Mouse (Mus musculus): ENCODE results near the gene Banf2. TPM values are rescaled to one million over a fixed set of nuclear protein-coding genes. Genes with fewer than 3 reads are reported as not detected.
A peak's percentile ranks its signal among the peaks of the same experiment; 100 is the strongest.

Gene Banf2
- polyA plus RNA-seq, 1 experiment from 2014 or later: not detected

DNA sequence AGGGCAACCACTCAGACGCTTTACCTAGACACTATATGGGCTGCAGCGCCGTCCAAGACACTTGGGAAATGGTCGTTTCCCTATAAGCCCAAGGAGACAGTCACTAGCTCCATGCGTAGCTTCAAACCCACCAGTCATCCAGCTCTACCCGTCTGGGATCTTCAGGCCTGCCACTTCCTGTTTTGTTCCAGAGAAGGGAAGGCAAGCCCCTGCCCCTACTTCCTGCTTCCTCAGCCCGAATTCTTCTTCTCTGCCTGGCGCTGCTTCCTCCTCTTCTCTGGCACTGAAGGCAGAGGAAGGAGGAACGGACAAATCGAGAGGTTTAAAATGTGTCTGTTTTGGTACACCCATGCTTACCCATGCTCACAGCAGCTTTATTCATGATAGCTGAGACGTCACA is 14.1 kb downstream of the Banf2 start:
- Histone ChIP-seq H3K9me3 (replicated peaks; ENCODE audit: control insufficient read depth, low read length) (no peaks in the 10 kb centered on the region), H3K4me3 (ENCODE audit: low read depth, low read length) (no peak overlapping the region), H3K27me3 (ENCODE audit: control insufficient read depth, insufficient read depth, low read depth, low read length) (no peaks in the 10 kb centered on the region), H3K4me2 (ENCODE audit: low read depth, low read length) (no peak overlapping the region), H3K4me1 (ENCODE audit: control insufficient read depth, low read depth, low read length) (no peaks in the 10 kb centered on the region), H3K36me3 (ENCODE audit: control insufficient read depth, insufficient read depth) (no peaks in the 10 kb centered on the region), H3K27ac (ENCODE audit: low read length) (no peak overlapping the region), H3K9ac (ENCODE audit: low read depth, low read length) (no peak overlapping the region)
- ATAC-seq (ENCODE audit: low read depth): peak; percentile 39; the same call in 1 of the 2 replicates
- WGBS (ENCODE audit: insufficient replicate concordance): 22% methylated on average over 11 of the region's 11 CpGs

DNA sequence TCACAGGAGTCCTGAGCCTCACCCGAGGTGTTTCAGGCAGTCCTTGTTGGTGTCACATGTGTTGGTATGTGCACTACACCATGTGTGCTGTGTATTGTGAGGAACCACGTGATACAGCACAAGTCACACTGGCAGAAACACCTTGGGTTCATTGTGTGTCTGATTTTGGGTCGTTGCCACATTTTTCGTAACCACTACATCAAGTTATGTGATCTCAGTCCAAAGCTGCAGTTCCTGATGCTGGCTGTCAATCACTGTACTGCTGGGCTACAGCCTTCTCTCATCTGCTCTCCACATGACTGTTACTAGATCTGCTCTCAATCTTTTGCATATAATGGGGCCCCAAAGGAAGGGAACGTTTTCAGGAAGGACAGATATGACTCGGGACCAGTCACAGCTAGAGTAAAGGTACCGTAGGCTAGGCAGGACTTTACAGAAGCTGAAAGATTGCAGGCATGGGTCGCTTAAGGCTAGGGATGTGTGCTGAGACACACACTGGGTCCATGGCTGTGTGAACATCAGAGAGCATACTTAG is 17.4 kb downstream of the Banf2 start:
- ATAC-seq (ENCODE audit: low read depth): no peak
- Histone ChIP-seq H3K36me3 (ENCODE audit: control insufficient read depth, insufficient read depth) (no peaks in the 10 kb centered on the region), H3K27ac (ENCODE audit: low read length) (no peak overlapping the region), H3K4me2 (ENCODE audit: low read depth, low read length) (no peak overlapping the region), H3K27me3 (ENCODE audit: control insufficient read depth, insufficient read depth, low read depth, low read length) (no peaks in the 10 kb centered on the region), H3K4me1 (ENCODE audit: control insufficient read depth, low read depth, low read length) (no peaks in the 10 kb centered on the region), H3K4me3 (ENCODE audit: low read depth, low read length) (no peak overlapping the region), H3K9ac (ENCODE audit: low read depth, low read length) (no peak overlapping the region), H3K9me3 (replicated peaks; ENCODE audit: control insufficient read depth, low read length) (no peaks in the 10 kb centered on the region)
- 36% methylated on average over 8 of the region's 8 CpGs for WGBS (ENCODE audit: insufficient replicate concordance)

DNA sequence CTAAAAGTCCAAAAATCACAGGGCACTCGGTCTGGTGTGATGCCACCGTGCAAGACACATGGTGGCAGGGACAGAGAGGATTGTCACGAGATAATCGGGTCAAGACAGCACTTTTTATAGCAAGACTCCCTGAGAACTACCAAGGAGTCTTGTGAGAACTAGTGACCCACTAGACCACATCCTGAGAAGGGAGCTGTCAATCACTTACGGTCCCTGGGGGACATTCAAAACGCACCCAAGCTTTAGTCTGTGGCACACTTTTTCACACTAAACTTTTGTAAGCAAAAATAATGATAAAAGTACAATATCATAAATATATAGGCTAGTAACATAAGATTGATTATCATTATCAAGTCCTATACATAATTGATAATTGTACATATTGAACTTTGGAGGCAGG is 18.0 kb downstream of the Banf2 start:
- H3K4me1 ChIP-seq (ENCODE audit: control insufficient read depth, low read depth, low read length): no peaks in the 10 kb centered on the region
- no peaks in the 10 kb centered on the region for H3K36me3 ChIP-seq (ENCODE audit: control insufficient read depth, insufficient read depth)
- H3K4me3 ChIP-seq (ENCODE audit: low read depth, low read length): no peak overlapping the region
- 56% methylated on average over 6 of the region's 6 CpGs for WGBS (ENCODE audit: insufficient replicate concordance)
- H3K4me2 ChIP-seq (ENCODE audit: low read depth, low read length): no peak overlapping the region
- no peak overlapping the region for H3K9ac ChIP-seq (ENCODE audit: low read depth, low read length)
- ATAC-seq (ENCODE audit: low read depth): no peak
- no peaks in the 10 kb centered on the region for H3K9me3 ChIP-seq (replicated peaks; ENCODE audit: control insufficient read depth, low read length)
- H3K27ac ChIP-seq (ENCODE audit: low read length): no peak overlapping the region
- no peaks in the 10 kb centered on the region for H3K27me3 ChIP-seq (ENCODE audit: control insufficient read depth, insufficient read depth, low read depth, low read length)

DNA sequence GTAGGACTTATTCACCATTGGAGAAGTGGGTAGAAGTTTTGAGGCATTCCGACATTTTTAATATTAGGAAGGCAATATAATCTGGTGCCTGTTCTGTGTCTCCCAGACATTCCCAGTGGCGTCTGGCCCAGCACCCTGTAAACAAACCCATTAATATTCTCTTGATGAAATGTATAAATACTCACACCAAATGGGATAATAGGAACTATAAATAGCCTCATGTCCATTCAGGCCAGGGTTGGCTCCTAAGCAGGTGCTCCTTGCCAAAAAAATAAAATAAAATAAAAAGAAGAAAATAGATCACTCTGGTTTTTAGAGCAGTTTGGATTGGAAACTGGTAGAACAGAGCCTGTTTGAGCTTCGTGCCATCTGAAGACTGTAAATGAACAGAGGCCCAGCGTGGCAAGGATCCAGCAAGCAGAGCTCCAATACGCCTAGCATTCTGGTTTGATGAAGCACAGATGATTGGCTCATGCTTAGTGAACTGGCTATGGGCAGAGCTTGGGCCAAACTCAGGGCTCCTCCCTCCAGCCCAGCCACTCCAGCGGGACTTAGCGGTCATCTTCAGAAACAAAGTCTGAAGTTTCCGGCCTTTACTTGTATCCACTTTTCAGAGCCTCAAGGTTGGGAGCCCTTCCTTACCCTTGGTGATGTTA is 19.7 kb downstream of the Banf2 start:
- no peaks in the 10 kb centered on the region for H3K27me3 ChIP-seq (ENCODE audit: control insufficient read depth, insufficient read depth, low read depth, low read length)
- H3K9ac ChIP-seq (ENCODE audit: low read depth, low read length): no peak overlapping the region
- H3K4me1 ChIP-seq (ENCODE audit: control insufficient read depth, low read depth, low read length): no peaks in the 10 kb centered on the region
- no peak overlapping the region for H3K27ac ChIP-seq (ENCODE audit: low read length)
- WGBS (ENCODE audit: insufficient replicate concordance): 73% methylated on average over 8 of the region's 8 CpGs
- H3K9me3 ChIP-seq (replicated peaks; ENCODE audit: control insufficient read depth, low read length): no peaks in the 10 kb centered on the region
- H3K4me2 ChIP-seq (ENCODE audit: low read depth, low read length): no peak overlapping the region
- no peaks in the 10 kb centered on the region for H3K36me3 ChIP-seq (ENCODE audit: control insufficient read depth, insufficient read depth)
- no peak for ATAC-seq (ENCODE audit: low read depth)
- H3K4me3 ChIP-seq (ENCODE audit: low read depth, low read length): no peak overlapping the region

GRCm38 (mm10) chr2:144057735-144058134 is 24.9 kb downstream of the Banf2 start:
- H3K27me3 ChIP-seq (ENCODE audit: control insufficient read depth, insufficient read depth, low read depth, low read length): no peaks in the 10 kb centered on the region
- no peak for ATAC-seq (ENCODE audit: low read depth)
- 70% methylated on average over 2 of the region's 2 CpGs for WGBS (ENCODE audit: insufficient replicate concordance)

GRCm38 (mm10) chr2:144061701-144062100 is 28.8 kb downstream of the Banf2 start:
- no peak overlapping the region for H3K4me2 ChIP-seq (ENCODE audit: low read depth, low read length)
- H3K9me3 ChIP-seq (replicated peaks; ENCODE audit: control insufficient read depth, low read length): no peaks in the 10 kb centered on the region
- H3K27me3 ChIP-seq (ENCODE audit: control insufficient read depth, insufficient read depth, low read depth, low read length): no peaks in the 10 kb centered on the region
- no peak overlapping the region for H3K9ac ChIP-seq (ENCODE audit: low read depth, low read length)
- no peaks in the 10 kb centered on the region for H3K4me1 ChIP-seq (ENCODE audit: control insufficient read depth, low read depth, low read length)
- no peak overlapping the region for H3K27ac ChIP-seq (ENCODE audit: low read length)
- no peaks in the 10 kb centered on the region for H3K36me3 ChIP-seq (ENCODE audit: control insufficient read depth, insufficient read depth)
- no peak overlapping the region for H3K4me3 ChIP-seq (ENCODE audit: low read depth, low read length)
- no peak for ATAC-seq (ENCODE audit: low read depth)
- 50% methylated on average over 6 of the region's 6 CpGs for WGBS (ENCODE audit: insufficient replicate concordance)

More at GRCm38 (mm10) chr2:144057735-144058134, 24.9 kb downstream of the Banf2 start:
- Histone ChIP-seq H3K36me3 (ENCODE audit: control insufficient read depth, insufficient read depth) (no peaks in the 10 kb centered on the region), H3K4me2 (ENCODE audit: low read depth, low read length) (no peak overlapping the region), H3K27ac (ENCODE audit: low read length) (no peak overlapping the region), H3K4me3 (ENCODE audit: low read depth, low read length) (no peak overlapping the region), H3K9ac (ENCODE audit: low read depth, low read length) (no peak overlapping the region), H3K4me1 (ENCODE audit: control insufficient read depth, low read depth, low read length) (no peaks in the 10 kb centered on the region), H3K9me3 (replicated peaks; ENCODE audit: control insufficient read depth, low read length) (no peaks in the 10 kb centered on the region)

DNA sequence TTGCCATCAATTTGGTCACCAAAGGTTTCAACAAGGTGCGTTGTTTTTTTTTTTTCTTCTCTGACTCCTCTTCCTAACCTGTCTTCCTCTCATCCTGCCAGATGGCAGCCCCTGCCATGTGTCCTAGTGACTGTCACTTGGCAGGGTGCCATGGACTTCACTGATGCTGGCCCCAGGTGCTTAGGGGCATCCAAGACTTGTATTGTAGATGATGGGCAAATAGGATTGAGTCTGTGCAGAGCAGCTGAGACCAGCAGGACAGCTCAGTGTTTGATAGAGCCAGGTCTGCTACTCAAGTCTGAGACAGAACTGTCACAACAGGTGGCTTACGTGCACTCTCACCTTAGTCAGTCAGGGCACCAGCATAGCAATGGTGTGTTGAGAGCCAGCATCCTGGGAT is 32.6 kb downstream of the Banf2 start:
- no peak overlapping the region for H3K4me3 ChIP-seq (ENCODE audit: low read depth, low read length)
- no peak overlapping the region for H3K9ac ChIP-seq (ENCODE audit: low read depth, low read length)
- no peaks in the 10 kb centered on the region for H3K9me3 ChIP-seq (replicated peaks; ENCODE audit: control insufficient read depth, low read length)
- H3K27me3 ChIP-seq (ENCODE audit: control insufficient read depth, insufficient read depth, low read depth, low read length): no peaks in the 10 kb centered on the region
- ATAC-seq (ENCODE audit: low read depth): no peak
- H3K27ac ChIP-seq (ENCODE audit: low read length): no peak overlapping the region
- H3K4me1 ChIP-seq (ENCODE audit: control insufficient read depth, low read depth, low read length): no peaks in the 10 kb centered on the region
- WGBS (ENCODE audit: insufficient replicate concordance): 79% methylated on average over 2 of the region's 2 CpGs
- H3K4me2 ChIP-seq (ENCODE audit: low read depth, low read length): no peak overlapping the region
- H3K36me3 ChIP-seq (ENCODE audit: control insufficient read depth, insufficient read depth): no peaks in the 10 kb centered on the region

GRCm38 (mm10) chr2:144069663-144070062 is 36.8 kb downstream of the Banf2 start:
- Histone ChIP-seq H3K9ac (ENCODE audit: low read depth, low read length) (no peak overlapping the region), H3K36me3 (ENCODE audit: control insufficient read depth, insufficient read depth) (no peaks in the 10 kb centered on the region), H3K4me2 (ENCODE audit: low read depth, low read length) (no peak overlapping the region), H3K27ac (ENCODE audit: low read length) (no peak overlapping the region), H3K9me3 (replicated peaks; ENCODE audit: control insufficient read depth, low read length) (no peaks in the 10 kb centered on the region), H3K4me3 (ENCODE audit: low read depth, low read length) (no peak overlapping the region), H3K4me1 (ENCODE audit: control insufficient read depth, low read depth, low read length) (no peaks in the 10 kb centered on the region), H3K27me3 (ENCODE audit: control insufficient read depth, insufficient read depth, low read depth, low read length) (no peaks in the 10 kb centered on the region)
- 43% methylated on average over 4 of the region's 4 CpGs for WGBS (ENCODE audit: insufficient replicate concordance)
- ATAC-seq (ENCODE audit: low read depth): no peak

- Histone ChIP-seq H3K4me2 (ENCODE audit: low read depth, low read length) (no peak overlapping the region), H3K4me1 (ENCODE audit: control insufficient read depth, low read depth, low read length) (no peaks in the 10 kb centered on the region), H3K36me3 (ENCODE audit: control insufficient read depth, insufficient read depth) (no peaks in the 10 kb centered on the region), H3K4me3 (ENCODE audit: low read depth, low read length) (no peak overlapping the region), H3K27me3 (ENCODE audit: control insufficient read depth, insufficient read depth, low read depth, low read length) (no peaks in the 10 kb centered on the region), H3K27ac (ENCODE audit: low read length) (no peak overlapping the region), H3K9me3 (replicated peaks; ENCODE audit: control insufficient read depth, low read length) (no peaks in the 10 kb centered on the region), H3K9ac (ENCODE audit: low read depth, low read length) (no peak overlapping the region)
- 54% methylated on average over 7 of the region's 7 CpGs for WGBS (ENCODE audit: insufficient replicate concordance)
- no peak for ATAC-seq (ENCODE audit: low read depth)
Observed at GRCm38 (mm10) chr2:144070479-144070878, 37.6 kb downstream of the Banf2 start.

Data from liver, embryonic 16.5 days (tissue).